Mouse (Mus musculus) lung, postnatal 0 days (tissue): ENCODE data around the gene Aktip. TPM values are rescaled to one million over a fixed set of nuclear protein-coding genes. Genes with fewer than 3 reads are reported as not detected.

ENCODE experiments used
- ATAC-seq: fragments of 200-750 bp; cut with Nextera tagmentation; 2 replicates; pipeline ENCODE4 v1.8.0; 2017; ENCODE audit warnings: moderate library complexity
- DNase-seq: peaks from one replicate; pipeline ENCODE4 v3.0.0-alpha.2; 2016; ENCODE audit warnings: low spot score
- H3K27ac ChIP-seq: fragments of 300-500 bp; sonication (generic); 2 replicates; pipeline ENCODE4 v1.5.1; 2014; ENCODE audit warnings: antibody characterized with exemption, mild to moderate bottlenecking, low read length, mixed read lengths
- H3K27me3 ChIP-seq: fragments of 300-500 bp; sonication (generic); replicated peaks from 2 replicates; pipeline ENCODE4 v1.6.1; 2014; ENCODE audit warnings: low read length, mixed read lengths; ENCODE audit not compliant: insufficient read depth
- H3K36me3 ChIP-seq: fragments of 300-500 bp; sonication (generic); 2 replicates; pipeline ENCODE4 v1.6.1; 2014; ENCODE audit warnings: low read length, mixed read lengths; ENCODE audit not compliant: insufficient read depth
- H3K4me1 ChIP-seq: fragments of 300-500 bp; sonication (generic); 2 replicates; pipeline ENCODE4 v1.6.1; 2014; ENCODE audit warnings: antibody characterized with exemption, low read depth, low read length, mixed read lengths; ENCODE audit not compliant: insufficient read depth
- H3K4me2 ChIP-seq: fragments of 300-500 bp; sonication (generic); replicated peaks from 2 replicates; pipeline ENCODE4 v1.6.1; 2014; ENCODE audit warnings: low read depth, mild to moderate bottlenecking, low read length, moderate library complexity, mixed read lengths
- H3K4me3 ChIP-seq: fragments of 300-500 bp; sonication (generic); 2 replicates; pipeline ENCODE4 v1.5.1; 2014; ENCODE audit warnings: low read depth, low read length
- H3K9ac ChIP-seq: fragments of 300-500 bp; sonication (generic); replicated peaks from 2 replicates; pipeline ENCODE4 v1.6.1; 2014; ENCODE audit warnings: low read depth, mild to moderate bottlenecking
- H3K9me3 ChIP-seq: fragments of 300-500 bp; sonication (generic); 2 replicates; pipeline ENCODE4 v1.6.1; 2016; ENCODE audit warnings: low read length, mixed read lengths
- CTCF ChIP-seq: IDR thresholded peaks from 2 replicates; pipeline ENCODE4 v1.5.1; 2016; ENCODE audit warnings: antibody characterized with exemption, mild to moderate bottlenecking
- EP300 ChIP-seq: IDR thresholded peaks from 2 replicates; pipeline ENCODE4 v1.6.1; 2016; ENCODE audit warnings: antibody characterized with exemption, mild to moderate bottlenecking, control low read depth
- WGBS: fragments of 180-500 bp; shearing (Covaris S2); extraction: QIAGEN DNeasy Blood & Tissue Kit; methylation state at CpG from one replicate; pipeline ENCODE4 v1.1.7; 2014; 5-methylcytosine and 5-hydroxymethylcytosine counted together
- polyA plus RNA-seq: library from polyadenylated mRNA; unstranded; fragments of >200 nt; fragmentation: Nextera tagmentation; extraction: Ambion mirVana; gene quantifications from 2 replicates; pipeline ENCODE4 v1.2.1, GENCODE M21; 2015

The Aktip gene
- polyA plus RNA-seq, 1 experiment from 2014 or later = 65.6 TPM

DNA sequence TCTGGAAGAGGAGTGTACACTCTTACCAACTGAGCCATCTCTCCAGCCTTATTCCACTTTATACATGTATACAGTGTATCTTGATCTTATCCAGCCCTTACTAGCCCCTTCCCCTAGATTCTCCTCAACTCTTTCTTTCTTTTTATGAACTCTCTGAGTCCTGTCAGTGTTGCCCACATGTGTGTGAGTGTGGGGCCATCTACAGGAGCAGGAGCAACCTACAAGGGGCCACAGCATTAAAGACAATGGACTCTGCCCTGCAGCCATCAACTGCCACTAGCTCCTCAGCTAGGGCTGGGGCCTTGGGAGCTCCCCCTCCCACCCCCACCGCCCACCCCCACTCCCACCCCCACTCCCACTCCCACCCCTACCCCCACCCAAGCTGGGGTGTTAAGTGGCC lies 22.1 kb downstream of the Aktip start:
- Histone ChIP-seq H3K9ac (no peak overlapping the region), H3K27me3 (no peaks in the 10 kb centered on the region), H3K4me1 (no peaks in the 10 kb centered on the region), H3K4me3 (no peak overlapping the region), H3K4me2 (no peak overlapping the region), H3K9me3 (no peaks in the 10 kb centered on the region), H3K27ac (no peak overlapping the region), H3K36me3 (no peaks in the 10 kb centered on the region)
- 0% methylated on average over 1 of the region's 1 CpGs for WGBS
- no peak for TF ChIP-seq EP300
- TF ChIP-seq CTCF = 0 out of 2 replicates have a peak, but pooled peaks have one; percentile 21
- DNase-seq (no peak), ATAC-seq (no peak)

GRCm38 (mm10) chr8:91176176-91176575 lies 23.6 kb downstream of the Aktip start:
- no peaks in the 10 kb centered on the region for H3K9me3 ChIP-seq
- no peak overlapping the region for H3K27ac ChIP-seq
- no peak for TF ChIP-seq CTCF
- TF ChIP-seq EP300 = no peak
- H3K9ac ChIP-seq = no peak overlapping the region
- H3K36me3 ChIP-seq = no peaks in the 10 kb centered on the region
- no peak overlapping the region for H3K4me3 ChIP-seq
- no peak for ATAC-seq
- H3K4me2 ChIP-seq = no peak overlapping the region
- H3K4me1 ChIP-seq = no peaks in the 10 kb centered on the region
- WGBS = 72% methylated on average over 14 of the region's 14 CpGs
- H3K27me3 ChIP-seq = no peaks in the 10 kb centered on the region
- DNase-seq = no peak

- Histone ChIP-seq H3K4me3 (no peak overlapping the region), H3K9me3 (no peaks in the 10 kb centered on the region), H3K27me3 (no peaks in the 10 kb centered on the region), H3K27ac (no peak overlapping the region), H3K36me3 (no peaks in the 10 kb centered on the region), H3K4me1 (no peaks in the 10 kb centered on the region), H3K4me2 (no peak overlapping the region), H3K9ac (no peak overlapping the region)
- TF ChIP-seq EP300 = no peak
- TF ChIP-seq CTCF = no peak
- DNase-seq (no peak), ATAC-seq (no peak)
- 52% methylated on average over 13 of the region's 13 CpGs for WGBS
These were observed 28.2 kb downstream of the Aktip start for GRCm38 (mm10) chr8:91171605-91172004.

GRCm38 (mm10) chr8:91170914-91171313 lies 28.9 kb downstream of the Aktip start:
- TF ChIP-seq EP300 = no peak
- TF ChIP-seq CTCF = no peak
- Histone ChIP-seq H3K27ac (no peak overlapping the region), H3K9me3 (no peaks in the 10 kb centered on the region), H3K4me1 (no peaks in the 10 kb centered on the region), H3K4me3 (no peak overlapping the region), H3K9ac (no peak overlapping the region), H3K4me2 (no peak overlapping the region), H3K36me3 (no peaks in the 10 kb centered on the region), H3K27me3 (no peaks in the 10 kb centered on the region)
- DNase-seq (no peak), ATAC-seq (no peak)
- WGBS = 46% methylated on average over 14 of the region's 14 CpGs

GRCm38 (mm10) chr8:91170152-91170551 lies 29.6 kb downstream of the Aktip start:
- no peaks in the 10 kb centered on the region for H3K27me3 ChIP-seq
- TF ChIP-seq CTCF = no peak
- no peak for TF ChIP-seq EP300
- ATAC-seq = peak; percentile 32; the same call in 1 of the 2 replicates
- 47% methylated on average over 6 of the region's 6 CpGs for WGBS
- no peak for DNase-seq
- H3K4me1 ChIP-seq = no peaks in the 10 kb centered on the region
- no peaks in the 10 kb centered on the region for H3K36me3 ChIP-seq
- no peak overlapping the region for H3K4me3 ChIP-seq
- H3K4me2 ChIP-seq = no peak overlapping the region
- H3K9ac ChIP-seq = no peak overlapping the region
- no peak overlapping the region for H3K27ac ChIP-seq
- H3K9me3 ChIP-seq = no peaks in the 10 kb centered on the region

DNA sequence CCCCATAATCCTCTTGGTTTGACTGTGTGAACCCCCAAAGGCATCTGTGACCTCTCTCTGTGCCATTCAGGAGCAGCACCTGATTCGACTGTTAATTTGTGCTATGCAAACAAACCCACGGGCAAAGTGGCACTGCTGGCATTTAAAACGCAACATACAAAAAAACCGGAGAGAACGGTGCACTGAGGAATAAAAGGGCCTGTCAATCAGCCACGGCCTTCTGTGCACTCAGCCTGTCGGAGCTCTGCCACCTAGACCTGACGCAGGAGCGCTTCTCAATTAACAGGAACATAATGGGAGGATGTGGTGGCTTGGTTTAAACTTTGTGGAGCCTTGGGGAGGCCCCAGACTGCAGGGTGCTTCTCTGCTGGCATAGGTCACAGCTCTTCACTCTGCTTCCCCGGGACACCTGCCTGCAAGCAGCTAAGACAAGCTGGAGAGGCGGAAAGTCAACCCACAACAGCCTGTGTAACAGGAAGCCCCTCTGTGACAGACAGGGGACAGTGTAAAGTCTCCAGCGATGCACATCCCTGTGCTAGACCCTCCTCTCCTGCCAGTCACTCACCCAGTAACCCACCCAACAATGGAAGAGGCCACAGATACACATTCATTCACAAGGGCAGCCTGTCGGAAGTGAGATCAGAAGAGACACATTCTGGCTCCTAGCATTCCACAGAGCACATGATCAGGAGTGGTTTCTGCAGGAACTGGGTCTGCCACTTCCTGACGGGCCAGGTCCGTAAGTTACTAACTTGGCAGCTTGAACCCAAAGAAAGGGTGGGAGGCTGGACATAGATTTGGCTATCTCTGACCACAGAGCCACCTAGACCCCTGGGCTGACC lies 39.6 kb downstream of the Aktip start:
- 44% methylated on average over 14 of the region's 15 CpGs for whole genome bisulfite sequencing
- ATAC-seq = no peak
- DNase-seq = no peak

More for the DNA sequence above, 39.6 kb downstream of the Aktip start:
- no peaks in the 10 kb centered on the region for H3K9me3 ChIP-seq
- H3K27ac ChIP-seq = no peak overlapping the region
- H3K36me3 ChIP-seq = no peaks in the 10 kb centered on the region
- no peak overlapping the region for H3K4me3 ChIP-seq
- TF ChIP-seq EP300 = no peak
- no peak for TF ChIP-seq CTCF
- H3K4me2 ChIP-seq = no peak overlapping the region
- no peaks in the 10 kb centered on the region for H3K4me1 ChIP-seq
- no peak overlapping the region for H3K9ac ChIP-seq
- H3K27me3 ChIP-seq = no peaks in the 10 kb centered on the region
